Mouse (Mus musculus) E14TG2a.4 (cell line): ENCODE data around the gene Igfbp1.

Source experiments
- H3K27me3 ChIP-seq: 2 replicates; pipeline ENCODE4 v1.6.1; 2014; ENCODE audit warnings: low read length, control low read depth; ENCODE audit not compliant: insufficient read depth
- H3K36me3 ChIP-seq: 2 replicates; pipeline ENCODE4 v1.6.1; 2014; ENCODE audit warnings: low read length, control low read depth; ENCODE audit not compliant: insufficient read depth
- H3K4me1 ChIP-seq: replicated peaks from 2 replicates; pipeline ENCODE4 v1.6.1; 2014; ENCODE audit warnings: low read depth, low read length, control low read depth
- H3K4me3 ChIP-seq: replicated peaks from 2 replicates; pipeline ENCODE4 v1.5.1; 2014; ENCODE audit warnings: mild to moderate bottlenecking, low read length
- H3K9me3 ChIP-seq: 2 replicates; pipeline ENCODE4 v1.6.1; 2014; ENCODE audit warnings: low read length, control low read depth
- CTCF ChIP-seq: conservative IDR thresholded peaks from 2 replicates; pipeline ENCODE4 v1.5.1; 2014; ENCODE audit warnings: low read length
- NANOG ChIP-seq: IDR thresholded peaks from 2 replicates; pipeline ENCODE4 v1.6.1; 2014; ENCODE audit warnings: borderline replicate concordance, low read length, mixed read lengths
- POU5F1 ChIP-seq: IDR thresholded peaks from 2 replicates; pipeline ENCODE4 v1.6.1; 2014; ENCODE audit warnings: low read length, borderline replicate concordance

Igfbp1 gene

DNA sequence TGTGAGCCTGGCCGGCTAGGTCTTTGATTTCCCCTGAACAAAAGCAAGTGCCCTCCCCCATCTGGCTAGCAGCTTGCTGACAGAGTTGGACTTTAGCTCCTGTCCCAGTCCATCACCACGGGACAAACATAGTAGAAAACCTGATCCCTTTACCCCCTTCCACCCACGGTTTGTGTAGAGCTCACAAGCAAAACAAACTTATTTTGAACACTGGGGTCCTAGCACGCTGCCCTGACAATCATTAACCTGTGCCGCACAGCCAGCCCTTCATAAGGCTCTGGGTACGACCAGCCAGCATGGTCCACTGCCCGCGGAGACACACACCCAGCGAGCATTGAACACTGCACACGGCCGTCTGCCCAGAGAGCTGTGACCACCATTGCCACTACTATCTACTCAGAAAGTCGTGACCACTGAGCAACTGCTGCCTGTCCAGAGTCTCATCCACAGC is at the start of gene Igfbp1:
TSS of gene Igfbp1 (plus strand) at position 292 of the 451 bp plus-strand sequence.
- Histone ChIP-seq H3K36me3 (no peaks in the 10 kb centered on the region), H3K4me1 (peaks cover 19% of the 10 kb centered on the region; the same call in 1 of the 2 replicates), H3K27me3 (peaks cover 32% of the 10 kb centered on the region), H3K4me3 (peak within 1 kb of the TSS; percentile 61), H3K9me3 (peaks cover 4% of the 10 kb centered on the region; the same call in 1 of the 2 replicates)
- TF ChIP-seq NANOG (no peak), POU5F1 (no peak), CTCF (no peak)

DNA sequence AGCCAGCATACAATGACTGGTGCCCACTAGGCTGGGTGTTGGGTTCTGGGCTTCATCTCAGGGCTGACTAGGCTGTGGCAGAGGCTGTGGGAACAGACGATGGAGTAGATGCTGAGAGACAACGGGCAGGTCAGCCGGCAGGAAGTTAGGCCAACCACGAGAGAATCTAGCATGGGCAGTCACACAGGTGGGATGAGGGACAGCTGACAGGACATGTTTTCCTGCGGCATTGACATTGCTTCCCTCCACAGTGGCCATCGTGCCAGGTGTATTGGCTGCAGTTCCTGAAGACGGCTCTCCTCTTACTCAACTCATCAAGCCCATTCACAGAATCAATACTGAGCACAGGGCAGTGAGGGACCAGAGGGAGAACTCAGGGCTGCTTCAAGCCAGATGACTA is 49.6 kb upstream of the Igfbp1 start:
- Histone ChIP-seq H3K36me3 (peaks cover 11% of the 10 kb centered on the region), H3K4me1 (0 out of 2 replicates have a peak, but pooled peaks cover 4% of the 10 kb centered on the region), H3K4me3 (no peak overlapping the region), H3K27me3 (no peaks in the 10 kb centered on the region), H3K9me3 (no peaks in the 10 kb centered on the region)
- TF ChIP-seq NANOG (no peak), CTCF (no peak), POU5F1 (no peak)

DNA sequence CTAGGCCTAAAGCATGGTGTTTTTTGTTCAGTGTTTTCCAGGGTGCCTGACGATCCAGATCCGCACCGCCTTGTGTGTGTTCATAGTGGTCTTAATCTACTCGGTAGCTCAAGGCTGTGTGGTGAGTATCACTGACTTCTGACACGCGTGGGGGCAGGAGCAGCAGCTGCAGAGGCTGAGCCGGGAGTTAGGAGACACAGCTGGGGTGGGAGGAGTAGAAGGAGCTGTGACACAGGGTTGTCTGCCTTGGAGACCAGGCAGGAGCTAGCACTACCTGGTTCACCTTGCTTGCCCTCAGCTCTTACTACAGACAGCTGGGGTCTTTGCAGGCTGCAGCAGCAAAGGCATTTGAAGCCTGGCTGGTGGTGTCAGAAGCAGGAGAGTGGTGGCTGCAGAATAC is 48.1 kb upstream of the Igfbp1 start:
- Histone ChIP-seq H3K36me3 (peaks cover 11% of the 10 kb centered on the region), H3K9me3 (no peaks in the 10 kb centered on the region), H3K4me3 (no peak overlapping the region), H3K27me3 (no peaks in the 10 kb centered on the region), H3K4me1 (0 out of 2 replicates have a peak, but pooled peaks cover 3% of the 10 kb centered on the region)
- no peak for TF ChIP-seq CTCF
- TF ChIP-seq POU5F1: no peak
- TF ChIP-seq NANOG: no peak

DNA sequence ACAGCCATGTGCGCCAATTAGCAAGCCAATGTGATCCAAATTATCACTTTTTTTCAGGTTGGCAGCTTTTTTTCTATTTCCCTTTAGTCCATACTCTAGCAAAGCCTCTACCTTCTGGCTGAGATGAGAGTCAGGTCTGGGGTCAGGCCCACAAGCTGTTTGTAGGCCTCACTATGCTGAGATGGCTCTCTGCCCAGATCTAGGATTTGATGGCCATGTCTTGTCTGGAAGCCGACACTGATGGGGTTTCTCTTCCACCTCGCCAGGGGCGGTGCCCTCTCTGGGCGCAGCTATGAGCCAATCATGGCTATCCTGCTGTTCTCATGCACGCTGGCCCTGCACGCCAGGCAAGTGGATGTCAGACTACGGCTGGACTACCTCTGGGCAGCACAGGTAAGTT is 47.1 kb upstream of the Igfbp1 start:
- Histone ChIP-seq H3K4me1 (no peaks in the 10 kb centered on the region), H3K4me3 (no peak overlapping the region), H3K9me3 (no peaks in the 10 kb centered on the region), H3K27me3 (no peaks in the 10 kb centered on the region), H3K36me3 (peaks cover 11% of the 10 kb centered on the region)
- TF ChIP-seq CTCF (no peak), POU5F1 (no peak), NANOG (no peak)

DNA sequence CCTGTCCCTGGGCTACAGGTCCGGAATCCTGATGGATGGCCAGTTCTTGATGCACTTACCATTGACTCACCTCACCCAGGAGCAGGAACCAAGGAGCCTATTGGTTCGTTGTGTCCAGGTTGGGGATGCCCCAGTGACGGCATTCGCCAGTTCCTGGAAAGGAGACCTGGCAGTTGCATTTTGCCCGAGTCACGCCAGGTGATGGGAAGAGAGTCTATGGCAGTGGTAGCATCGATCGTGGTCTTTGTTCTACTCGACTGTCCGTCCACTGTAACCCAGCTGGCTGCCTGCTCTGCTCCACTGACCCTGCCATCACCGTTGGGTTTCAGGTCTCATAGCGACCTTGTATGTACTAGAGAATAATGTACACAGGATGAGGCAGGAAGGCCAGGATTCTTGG is 45.2 kb upstream of the Igfbp1 start:
- Histone ChIP-seq H3K4me1 (no peaks in the 10 kb centered on the region), H3K36me3 (peaks cover 8% of the 10 kb centered on the region), H3K27me3 (no peaks in the 10 kb centered on the region), H3K4me3 (no peak overlapping the region), H3K9me3 (no peaks in the 10 kb centered on the region)
- TF ChIP-seq CTCF (no peak), POU5F1 (no peak), NANOG (no peak)

DNA sequence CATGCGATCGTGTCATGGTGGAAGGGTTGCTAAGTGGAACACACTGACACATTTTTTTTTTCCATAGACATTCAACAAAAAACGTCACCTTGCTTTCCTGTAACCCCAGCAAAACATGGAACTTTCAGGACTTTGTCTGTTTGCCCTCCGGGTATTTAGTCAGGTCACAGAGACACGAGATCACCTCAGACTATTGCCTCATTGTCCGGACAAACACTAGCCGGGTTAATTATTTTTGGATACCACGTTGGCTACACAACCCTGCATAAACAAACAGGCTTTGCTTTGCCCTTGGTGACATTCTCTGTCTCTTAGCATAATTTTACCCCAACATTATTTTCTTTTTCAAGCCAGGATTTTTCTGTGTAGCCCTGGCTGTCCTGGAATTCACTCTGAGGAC is 44.5 kb upstream of the Igfbp1 start:
- H3K27me3 ChIP-seq: no peaks in the 10 kb centered on the region
- peaks cover 8% of the 10 kb centered on the region for H3K36me3 ChIP-seq
- no peak for TF ChIP-seq POU5F1
- TF ChIP-seq CTCF: no peak
- TF ChIP-seq NANOG: no peak
- H3K9me3 ChIP-seq: no peaks in the 10 kb centered on the region
- H3K4me3 ChIP-seq: no peak overlapping the region
- H3K4me1 ChIP-seq: no peaks in the 10 kb centered on the region

DNA sequence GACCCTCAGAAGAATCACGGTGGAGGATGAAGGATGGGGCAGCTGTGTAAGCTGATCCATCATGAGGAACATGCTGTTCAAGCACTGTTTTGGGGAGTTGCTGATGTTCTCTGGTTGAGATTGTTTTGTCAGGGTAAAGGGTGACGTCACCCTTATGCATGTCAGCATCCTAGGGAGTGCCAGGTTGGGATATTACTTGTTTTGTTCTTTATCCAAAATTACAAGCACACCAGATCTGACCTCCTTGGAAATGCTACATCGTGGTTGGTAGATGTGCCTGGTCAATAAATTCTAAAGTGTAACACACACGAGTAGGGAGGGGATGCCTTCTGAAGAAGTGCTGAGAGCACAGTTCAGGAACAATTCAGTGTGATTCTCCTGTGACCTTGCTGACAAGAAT is 41.2 kb upstream of the Igfbp1 start:
- peaks cover 6% of the 10 kb centered on the region for H3K4me1 ChIP-seq
- TF ChIP-seq POU5F1: no peak
- H3K36me3 ChIP-seq: 0 out of 2 replicates have a peak, but pooled peaks cover 2% of the 10 kb centered on the region
- no peak overlapping the region for H3K4me3 ChIP-seq
- no peaks in the 10 kb centered on the region for H3K27me3 ChIP-seq
- H3K9me3 ChIP-seq: no peaks in the 10 kb centered on the region

DNA sequence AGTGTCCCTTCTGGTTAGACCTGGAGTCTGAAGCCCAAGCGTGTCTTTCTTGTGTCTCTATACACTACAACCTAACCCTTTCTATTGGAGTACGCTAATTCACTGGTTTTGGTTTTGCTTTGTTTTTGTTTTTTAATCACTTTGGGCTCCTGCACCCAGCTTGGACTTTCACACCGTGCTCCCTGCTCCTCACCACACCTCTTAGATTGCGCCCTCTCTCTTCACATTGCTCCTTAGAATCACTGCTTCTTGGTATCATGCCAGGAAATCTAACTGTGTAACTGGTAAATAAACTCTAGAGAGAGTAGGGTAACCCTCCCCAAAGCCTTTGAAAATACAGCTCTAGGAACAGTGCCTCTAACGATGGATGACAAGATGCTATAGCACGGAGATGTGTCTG is 39.4 kb upstream of the Igfbp1 start:
- no peaks in the 10 kb centered on the region for H3K36me3 ChIP-seq
- no peaks in the 10 kb centered on the region for H3K27me3 ChIP-seq
- H3K4me3 ChIP-seq: no peak overlapping the region
- TF ChIP-seq CTCF (no peak), POU5F1 (no peak), NANOG (no peak)
- H3K4me1 ChIP-seq: peaks cover 7% of the 10 kb centered on the region
- H3K9me3 ChIP-seq: no peaks in the 10 kb centered on the region

DNA sequence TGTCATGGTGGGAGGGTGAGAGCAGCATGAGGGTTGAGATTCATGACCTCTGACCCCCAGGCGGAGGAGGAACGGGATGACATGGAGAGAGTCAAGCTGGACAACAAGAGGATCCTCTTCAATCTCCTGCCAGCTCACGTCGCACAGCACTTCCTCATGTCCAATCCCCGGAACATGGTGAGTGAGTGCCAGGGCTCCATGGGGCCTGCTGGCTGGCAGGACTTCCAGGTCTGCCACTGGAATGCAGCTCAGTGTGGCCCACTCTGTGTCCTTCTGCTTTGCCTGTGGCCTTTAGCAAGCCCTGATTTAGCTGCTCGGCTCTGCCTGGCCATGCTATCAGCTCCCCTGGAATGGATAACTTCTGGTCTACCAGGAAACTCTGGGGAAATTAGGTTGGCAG is 37.4 kb upstream of the Igfbp1 start:
- Histone ChIP-seq H3K4me3 (no peak overlapping the region), H3K9me3 (no peaks in the 10 kb centered on the region), H3K4me1 (peaks cover 7% of the 10 kb centered on the region), H3K36me3 (no peaks in the 10 kb centered on the region), H3K27me3 (no peaks in the 10 kb centered on the region)
- no peak for TF ChIP-seq CTCF
- no peak for TF ChIP-seq POU5F1
- TF ChIP-seq NANOG: no peak
